Mouse (Mus musculus) midbrain, embryonic 13.5 days (tissue): Measurements from ENCODE around the gene Rps4x. TPM values are rescaled to one million over a fixed set of nuclear protein-coding genes. Genes with fewer than 3 reads are reported as not detected.
A peak's percentile ranks its signal among the peaks of the same experiment; 100 is the strongest.

Experiments
- ATAC-seq: fragments of 200-750 bp; cut with Nextera tagmentation; 2 replicates; pipeline ENCODE4 v1.8.0; 2017; ENCODE audit warnings: mild to moderate bottlenecking, moderate TSS enrichment, moderate library complexity
- H3K27ac ChIP-seq: fragments of 300-500 bp; sonication (generic); 2 replicates; pipeline ENCODE4 v1.5.1; 2015; ENCODE audit warnings: inconsistent platforms, mild to moderate bottlenecking, moderate library complexity
- H3K27me3 ChIP-seq: fragments of 300-500 bp; sonication (generic); 2 replicates; pipeline ENCODE4 v1.6.1; 2015; ENCODE audit warnings: mild to moderate bottlenecking, inconsistent platforms
- H3K36me3 ChIP-seq: fragments of 300-500 bp; sonication (generic); 2 replicates; pipeline ENCODE4 v1.6.1; 2015; ENCODE audit warnings: mild to moderate bottlenecking, inconsistent platforms
- H3K4me1 ChIP-seq: fragments of 300-500 bp; sonication (generic); replicated peaks from 2 replicates; pipeline ENCODE4 v1.6.1; 2015; ENCODE audit warnings: inconsistent platforms
- H3K4me2 ChIP-seq: fragments of 300-500 bp; sonication (generic); replicated peaks from 2 replicates; pipeline ENCODE4 v1.6.1; 2015; ENCODE audit warnings: moderate library complexity, mild to moderate bottlenecking, inconsistent platforms
- H3K4me3 ChIP-seq: fragments of 300-500 bp; sonication (generic); replicated peaks from 2 replicates; pipeline ENCODE4 v1.5.1; 2015; ENCODE audit warnings: mild to moderate bottlenecking, inconsistent platforms
- H3K9ac ChIP-seq: fragments of 300-500 bp; sonication (generic); replicated peaks from 2 replicates; pipeline ENCODE4 v1.6.1; 2015; ENCODE audit warnings: mild to moderate bottlenecking, inconsistent platforms
- H3K9me3 ChIP-seq: fragments of 300-500 bp; sonication (generic); 2 replicates; pipeline ENCODE4 v1.6.1; 2016; ENCODE audit warnings: mild to moderate bottlenecking, inconsistent platforms
- WGBS: fragments of 180-500 bp; shearing (Covaris S2); methylation state at CpG from one replicate; pipeline ENCODE4 v1.1.7; 2015; 5-methylcytosine and 5-hydroxymethylcytosine counted together
- polyA plus RNA-seq: library from polyadenylated mRNA; unstranded; fragments of >200 nt; fragmentation: Nextera tagmentation; extraction: Ambion mirVana; gene quantifications from 2 replicates; pipeline ENCODE4 v1.2.1, GENCODE M21; 2015

The Rps4x gene
- polyA plus RNA-seq, 1 experiment from 2014 or later, result 455 TPM

GRCm38 (mm10) chrX:102166986-102167385, 22.2 kb downstream of the Rps4x start:
- Histone ChIP-seq H3K36me3 (no peaks in the 10 kb centered on the region), H3K4me2 (no peak overlapping the region), H3K9me3 (no peaks in the 10 kb centered on the region), H3K27ac (peak overlapping the region; percentile 69), H3K27me3 (peaks cover 3% of the 10 kb centered on the region; the same call in 1 of the 2 replicates), H3K4me1 (peaks cover 10% of the 10 kb centered on the region), H3K9ac (peak overlapping the region; percentile 14; the same call in 1 of the 2 replicates), H3K4me3 (no peak overlapping the region)
- ATAC-seq, result peak; percentile 75
- WGBS, result 34% methylated on average over 6 of the region's 6 CpGs

GRCm38 (mm10) chrX:102166521-102166920, 22.7 kb downstream of the Rps4x start:
- Histone ChIP-seq H3K9me3 (no peaks in the 10 kb centered on the region), H3K36me3 (no peaks in the 10 kb centered on the region), H3K4me2 (no peak overlapping the region), H3K27ac (peak overlapping the region; percentile 69), H3K27me3 (peaks cover 3% of the 10 kb centered on the region; the same call in 1 of the 2 replicates), H3K4me3 (no peak overlapping the region), H3K9ac (peak overlapping the region; percentile 14; the same call in 1 of the 2 replicates), H3K4me1 (peaks cover 10% of the 10 kb centered on the region)
- WGBS, result 50% methylated on average over 5 of the region's 5 CpGs
- peak; percentile 24; the same call in 1 of the 2 replicates for ATAC-seq

GRCm38 (mm10) chrX:102163529-102163928, 25.7 kb downstream of the Rps4x start:
- no peaks in the 10 kb centered on the region for H3K9me3 ChIP-seq
- no peak overlapping the region for H3K4me3 ChIP-seq
- H3K4me1 ChIP-seq, result peaks cover 10% of the 10 kb centered on the region
- H3K9ac ChIP-seq, result no peak overlapping the region
- no peaks in the 10 kb centered on the region for H3K36me3 ChIP-seq
- no peak overlapping the region for H3K4me2 ChIP-seq
- H3K27me3 ChIP-seq, result no peaks in the 10 kb centered on the region; the same call in 1 of the 2 replicates
- no peak overlapping the region for H3K27ac ChIP-seq
- WGBS, result 84% methylated on average over 4 of the region's 4 CpGs
- ATAC-seq, result no peak

GRCm38 (mm10) chrX:102163096-102163495, 26.1 kb downstream of the Rps4x start:
- Histone ChIP-seq H3K9ac (no peak overlapping the region), H3K36me3 (no peaks in the 10 kb centered on the region), H3K27ac (no peak overlapping the region), H3K4me3 (no peak overlapping the region), H3K9me3 (no peaks in the 10 kb centered on the region), H3K27me3 (no peaks in the 10 kb centered on the region; the same call in 1 of the 2 replicates), H3K4me2 (no peak overlapping the region), H3K4me1 (peaks cover 10% of the 10 kb centered on the region)
- ATAC-seq, result no peak
- WGBS, result 61% methylated on average over 2 of the region's 2 CpGs

- H3K27ac ChIP-seq, result no peak overlapping the region
- no peak overlapping the region for H3K4me2 ChIP-seq
- no peaks in the 10 kb centered on the region for H3K4me1 ChIP-seq
- no peaks in the 10 kb centered on the region for H3K9me3 ChIP-seq
- H3K36me3 ChIP-seq, result no peaks in the 10 kb centered on the region
- ATAC-seq, result no peak
- WGBS, result 64% methylated on average over 2 of the region's 2 CpGs
- no peak overlapping the region for H3K4me3 ChIP-seq
- H3K9ac ChIP-seq, result no peak overlapping the region
- no peaks in the 10 kb centered on the region for H3K27me3 ChIP-seq
Measured at GRCm38 (mm10) chrX:102160528-102160927, 28.7 kb downstream of the Rps4x start.

- Histone ChIP-seq H3K27me3 (no peaks in the 10 kb centered on the region), H3K27ac (no peak overlapping the region), H3K9ac (no peak overlapping the region), H3K36me3 (no peaks in the 10 kb centered on the region), H3K4me1 (no peaks in the 10 kb centered on the region), H3K9me3 (no peaks in the 10 kb centered on the region), H3K4me2 (no peak overlapping the region), H3K4me3 (no peak overlapping the region)
- 47% methylated on average over 2 of the region's 2 CpGs for WGBS
- ATAC-seq, result no peak
Measured at GRCm38 (mm10) chrX:102159778-102160177, 29.4 kb downstream of the Rps4x start.

GRCm38 (mm10) chrX:102157423-102157791, 31.8 kb downstream of the Rps4x start:
- H3K9ac ChIP-seq, result peak overlapping the region; percentile 39; the same call in 1 of the 2 replicates
- H3K36me3 ChIP-seq, result no peaks in the 10 kb centered on the region
- no peaks in the 10 kb centered on the region for H3K9me3 ChIP-seq
- no peaks in the 10 kb centered on the region for H3K4me1 ChIP-seq
- no peaks in the 10 kb centered on the region for H3K27me3 ChIP-seq
- H3K4me3 ChIP-seq, result peak overlapping the region; percentile 48
- peak overlapping the region; percentile 67 for H3K27ac ChIP-seq
- WGBS, result 57% methylated on average over 5 of the region's 5 CpGs
- ATAC-seq, result peak; percentile 57; the same call in 1 of the 2 replicates
- H3K4me2 ChIP-seq, result peak overlapping the region; percentile 43

GRCm38 (mm10) chrX:102156618-102157422, 32.4 kb downstream of the Rps4x start, which contains the start of gene Ercc6l:
Gene Ercc6l, minus strand, starts transcription at chrX:102157091.
- peak; percentile 99 for ATAC-seq
- peak within 1 kb of the TSS; percentile 56 for H3K4me2 ChIP-seq
- H3K4me1 ChIP-seq, result no peaks in the 10 kb centered on the region
- H3K27me3 ChIP-seq, result no peaks in the 10 kb centered on the region
- H3K4me3 ChIP-seq, result peak within 1 kb of the TSS; percentile 48
- no peaks in the 10 kb centered on the region for H3K36me3 ChIP-seq
- peak within 1 kb of the TSS; percentile 67 for H3K27ac ChIP-seq
- no peaks in the 10 kb centered on the region for H3K9me3 ChIP-seq
- H3K9ac ChIP-seq, result peak within 1 kb of the TSS; percentile 59
- 16% methylated on average over 42 of the region's 42 CpGs for WGBS

GRCm38 (mm10) chrX:102141157-102141556, 48.0 kb downstream of the Rps4x start:
- Histone ChIP-seq H3K27ac (no peak overlapping the region), H3K36me3 (peaks cover 7% of the 10 kb centered on the region; the same call in 1 of the 2 replicates), H3K4me1 (no peaks in the 10 kb centered on the region), H3K9me3 (no peaks in the 10 kb centered on the region), H3K4me2 (no peak overlapping the region), H3K27me3 (no peaks in the 10 kb centered on the region; the same call in 1 of the 2 replicates), H3K9ac (no peak overlapping the region), H3K4me3 (no peak overlapping the region)
- no peak for ATAC-seq
- 100% methylated on average over 1 of the region's 1 CpGs for WGBS

Other genes starting within 250 kb of the Rps4x start
- gene Rtl5, start 118.1 kb downstream of the Rps4x start, polyA plus RNA-seq, result 8.0 and 10.9 TPM in 2 replicates
- 83.7 and 93.5 TPM in 2 replicates for gene Pin4, start 69.9 kb downstream of the Rps4x start, polyA plus RNA-seq
- 4.1 and 4.6 TPM in 2 replicates for gene Ercc6l, start 32.3 kb downstream of the Rps4x start, polyA plus RNA-seq
- 8.5 and 11.0 TPM in 2 replicates for gene Cited1, start 62.8 kb upstream of the Rps4x start, polyA plus RNA-seq